Mouse (Mus musculus) lung, embryonic 15.5 days (tissue): ENCODE measurements around the gene Zfp64. TPM values are rescaled to one million over a fixed set of nuclear protein-coding genes. Genes with fewer than 3 reads are reported as not detected.

Source experiments
- ATAC-seq: fragments of 200-750 bp; cut with Nextera tagmentation; 2 replicates; pipeline ENCODE4 v1.8.0; 2017; ENCODE audit warnings: moderate number of reproducible peaks, borderline replicate concordance; ENCODE audit not compliant: low FRiP score, low TSS enrichment; ENCODE audit errors: extremely low read depth
- H3K27ac ChIP-seq: fragments of 300-500 bp; sonication (generic); 2 replicates; pipeline ENCODE4 v1.5.1; 2015; ENCODE audit warnings: moderate library complexity, mild to moderate bottlenecking, inconsistent platforms
- H3K27me3 ChIP-seq: fragments of 300-500 bp; sonication (generic); 2 replicates; pipeline ENCODE4 v1.6.1; 2015; ENCODE audit warnings: inconsistent platforms
- H3K36me3 ChIP-seq: fragments of 300-500 bp; sonication (generic); 2 replicates; pipeline ENCODE4 v1.6.1; 2015; ENCODE audit warnings: inconsistent platforms
- H3K4me1 ChIP-seq: fragments of 300-500 bp; sonication (generic); 2 replicates; pipeline ENCODE4 v1.6.1; 2015; ENCODE audit warnings: inconsistent platforms
- H3K4me2 ChIP-seq: fragments of 300-500 bp; sonication (generic); 2 replicates; pipeline ENCODE4 v1.6.1; 2015; ENCODE audit warnings: inconsistent platforms, mild to moderate bottlenecking, moderate library complexity
- H3K4me3 ChIP-seq: fragments of 300-500 bp; sonication (generic); 2 replicates; pipeline ENCODE4 v1.5.1; 2015; ENCODE audit warnings: mild to moderate bottlenecking, inconsistent platforms
- H3K9ac ChIP-seq: fragments of 300-500 bp; sonication (generic); 2 replicates; pipeline ENCODE4 v1.6.1; 2015; ENCODE audit warnings: inconsistent platforms
- H3K9me3 ChIP-seq: fragments of 300-500 bp; sonication (generic); 2 replicates; pipeline ENCODE4 v1.6.1; 2016; ENCODE audit warnings: inconsistent platforms
- WGBS: fragments of 180-500 bp; shearing (Covaris S2); methylation state at CpG from one replicate; pipeline ENCODE4 v1.1.7; 2015; 5-methylcytosine and 5-hydroxymethylcytosine counted together
- polyA plus RNA-seq: library from polyadenylated mRNA; unstranded; fragments of >200 nt; fragmentation: Nextera tagmentation; extraction: Ambion mirVana; gene quantifications from 2 replicates; pipeline ENCODE4 v1.2.1, GENCODE M21; 2015

The Zfp64 gene
- 29.8 and 30.0 TPM in 2 replicates for polyA plus RNA-seq

- peak within 1 kb of the TSS; percentile 90 for H3K9ac ChIP-seq
- peak; percentile 86 for ATAC-seq
- WGBS: under 1% methylated on average over 52 of the region's 52 CpGs
Observed at GRCm38 (mm10) chr2:168954835-168955716, at the start of gene Zfp64. Zfp64 (minus strand) TSS chr2:168955587.

GRCm38 (mm10) chr2:168992642-168993420, 37.4 kb upstream of the Zfp64 start:
- Histone ChIP-seq H3K9ac (no peak overlapping the region), H3K4me3 (no peak overlapping the region), H3K27ac (no peak overlapping the region), H3K9me3 (no peaks in the 10 kb centered on the region), H3K4me2 (no peak overlapping the region), H3K4me1 (no peaks in the 10 kb centered on the region), H3K36me3 (no peaks in the 10 kb centered on the region), H3K27me3 (no peaks in the 10 kb centered on the region)
- 68% methylated on average over 22 of the region's 22 CpGs for WGBS
- ATAC-seq: no peak

More at GRCm38 (mm10) chr2:168954835-168955716, at the start of gene Zfp64:
- Histone ChIP-seq H3K4me3 (peak within 1 kb of the TSS; percentile 84), H3K4me2 (peak within 1 kb of the TSS; percentile 91), H3K9me3 (no peaks in the 10 kb centered on the region), H3K4me1 (peaks cover 17% of the 10 kb centered on the region), H3K27ac (peak within 1 kb of the TSS; percentile 66), H3K27me3 (no peaks in the 10 kb centered on the region), H3K36me3 (peaks cover 15% of the 10 kb centered on the region; the same call in 1 of the 2 replicates)

GRCm38 (mm10) chr2:168990957-168991356, 35.6 kb upstream of the Zfp64 start:
- Histone ChIP-seq H3K4me3 (no peak overlapping the region), H3K27me3 (no peaks in the 10 kb centered on the region), H3K27ac (no peak overlapping the region), H3K9ac (no peak overlapping the region), H3K36me3 (no peaks in the 10 kb centered on the region), H3K9me3 (no peaks in the 10 kb centered on the region), H3K4me2 (no peak overlapping the region), H3K4me1 (no peaks in the 10 kb centered on the region)
- no peak for ATAC-seq
- WGBS: 67% methylated on average over 4 of the region's 4 CpGs

GRCm38 (mm10) chr2:168990061-168990753, 34.8 kb upstream of the Zfp64 start:
- 48% methylated on average over 13 of the region's 13 CpGs for WGBS
- Histone ChIP-seq H3K4me2 (no peak overlapping the region), H3K4me1 (no peaks in the 10 kb centered on the region), H3K4me3 (no peak overlapping the region), H3K27me3 (no peaks in the 10 kb centered on the region), H3K36me3 (no peaks in the 10 kb centered on the region), H3K27ac (no peak overlapping the region), H3K9me3 (no peaks in the 10 kb centered on the region), H3K9ac (no peak overlapping the region)
- ATAC-seq: no peak

GRCm38 (mm10) chr2:168988056-168988455, 32.7 kb upstream of the Zfp64 start:
- Histone ChIP-seq H3K9ac (no peak overlapping the region), H3K27me3 (no peaks in the 10 kb centered on the region), H3K27ac (no peak overlapping the region), H3K36me3 (no peaks in the 10 kb centered on the region), H3K4me3 (no peak overlapping the region), H3K9me3 (no peaks in the 10 kb centered on the region), H3K4me2 (no peak overlapping the region), H3K4me1 (no peaks in the 10 kb centered on the region)
- ATAC-seq: no peak
- WGBS: 85% methylated on average over 1 of the region's 1 CpGs

- Histone ChIP-seq H3K36me3 (no peaks in the 10 kb centered on the region), H3K4me3 (no peak overlapping the region), H3K9ac (no peak overlapping the region), H3K4me1 (no peaks in the 10 kb centered on the region), H3K4me2 (no peak overlapping the region), H3K27me3 (no peaks in the 10 kb centered on the region), H3K27ac (no peak overlapping the region), H3K9me3 (no peaks in the 10 kb centered on the region)
- no peak for ATAC-seq
- 70% methylated on average over 13 of the region's 13 CpGs for WGBS
Observed at GRCm38 (mm10) chr2:168987421-168987820, 32.0 kb upstream of the Zfp64 start.

GRCm38 (mm10) chr2:168981951-168982350, 26.6 kb upstream of the Zfp64 start:
- Histone ChIP-seq H3K9ac (no peak overlapping the region), H3K27me3 (no peaks in the 10 kb centered on the region), H3K4me1 (no peaks in the 10 kb centered on the region), H3K4me3 (no peak overlapping the region), H3K9me3 (no peaks in the 10 kb centered on the region), H3K36me3 (no peaks in the 10 kb centered on the region), H3K27ac (no peak overlapping the region), H3K4me2 (no peak overlapping the region)
- ATAC-seq: no peak
- whole genome bisulfite sequencing: 93% methylated on average over 7 of the region's 7 CpGs

- Histone ChIP-seq H3K4me2 (no peak overlapping the region), H3K4me3 (no peak overlapping the region), H3K4me1 (no peaks in the 10 kb centered on the region), H3K36me3 (no peaks in the 10 kb centered on the region), H3K9ac (no peak overlapping the region), H3K27me3 (no peaks in the 10 kb centered on the region), H3K9me3 (no peaks in the 10 kb centered on the region), H3K27ac (no peak overlapping the region)
- ATAC-seq: no peak
- 74% methylated on average over 12 of the region's 12 CpGs for WGBS
Observed at GRCm38 (mm10) chr2:168981448-168981847, 26.1 kb upstream of the Zfp64 start.

GRCm38 (mm10) chr2:168980859-168981258, 25.5 kb upstream of the Zfp64 start:
- 57% methylated on average over 6 of the region's 6 CpGs for WGBS
- peak; percentile 70 for ATAC-seq
- no peak overlapping the region for H3K27ac ChIP-seq

GRCm38 (mm10) chr2:168979742-168980141, 24.4 kb upstream of the Zfp64 start:
- H3K27ac ChIP-seq: no peak overlapping the region
- H3K4me3 ChIP-seq: no peak overlapping the region
- H3K36me3 ChIP-seq: no peaks in the 10 kb centered on the region
- 52% methylated on average over 11 of the region's 11 CpGs for WGBS
- no peaks in the 10 kb centered on the region for H3K9me3 ChIP-seq
- no peak overlapping the region for H3K4me2 ChIP-seq
- H3K9ac ChIP-seq: no peak overlapping the region
- no peaks in the 10 kb centered on the region for H3K27me3 ChIP-seq
- H3K4me1 ChIP-seq: no peaks in the 10 kb centered on the region
- no peak for ATAC-seq

More at GRCm38 (mm10) chr2:168980859-168981258, 25.5 kb upstream of the Zfp64 start:
- Histone ChIP-seq H3K9me3 (no peaks in the 10 kb centered on the region), H3K4me1 (no peaks in the 10 kb centered on the region), H3K9ac (no peak overlapping the region), H3K27me3 (no peaks in the 10 kb centered on the region), H3K4me3 (no peak overlapping the region), H3K4me2 (no peak overlapping the region), H3K36me3 (no peaks in the 10 kb centered on the region)

- Histone ChIP-seq H3K27me3 (no peaks in the 10 kb centered on the region), H3K27ac (no peak overlapping the region), H3K9ac (no peak overlapping the region), H3K36me3 (no peaks in the 10 kb centered on the region), H3K4me3 (no peak overlapping the region), H3K4me1 (no peaks in the 10 kb centered on the region), H3K4me2 (no peak overlapping the region), H3K9me3 (no peaks in the 10 kb centered on the region)
- ATAC-seq: no peak
- 47% methylated on average over 9 of the region's 9 CpGs for WGBS
Observed at GRCm38 (mm10) chr2:168978031-168978430, 22.6 kb upstream of the Zfp64 start.
